Mouse (Mus musculus): ENCODE measurements around the gene Gm20388.

DNA sequence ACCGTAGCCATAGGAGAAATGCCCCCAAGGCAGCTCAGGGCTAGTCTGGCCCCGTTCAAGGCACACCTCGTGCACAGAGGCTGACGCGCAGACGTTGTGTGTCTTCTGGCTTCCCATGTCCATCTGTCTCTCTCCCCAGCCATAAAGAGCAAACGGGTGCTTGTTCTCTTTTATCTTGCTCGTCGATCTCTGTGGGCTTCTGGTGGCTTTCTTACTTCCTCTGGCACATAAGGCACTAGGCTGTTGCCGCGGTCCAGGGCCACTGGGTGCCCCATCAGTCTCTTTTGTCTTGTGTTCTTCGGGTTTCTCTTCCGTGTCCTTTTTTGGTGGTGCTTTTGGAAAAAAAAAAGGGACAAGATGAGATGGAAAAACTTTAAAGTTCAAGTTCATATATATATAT, 3934.5 kb downstream of the Gm20388 start:
- TF ChIP-seq CTCF (IDR thresholded peaks at IDR 0.05; ENCODE audit: low read depth) (no peak), EP300 (IDR thresholded peaks at IDR 0.05; ENCODE audit: low read depth) (no peak)

Data from liver, embryonic 14.5 days (tissue).